Mouse (Mus musculus): ENCODE measurements around the gene Erp27.
A peak's percentile ranks its signal among the peaks of the same experiment; 100 is the strongest.

Erp27 gene

DNA sequence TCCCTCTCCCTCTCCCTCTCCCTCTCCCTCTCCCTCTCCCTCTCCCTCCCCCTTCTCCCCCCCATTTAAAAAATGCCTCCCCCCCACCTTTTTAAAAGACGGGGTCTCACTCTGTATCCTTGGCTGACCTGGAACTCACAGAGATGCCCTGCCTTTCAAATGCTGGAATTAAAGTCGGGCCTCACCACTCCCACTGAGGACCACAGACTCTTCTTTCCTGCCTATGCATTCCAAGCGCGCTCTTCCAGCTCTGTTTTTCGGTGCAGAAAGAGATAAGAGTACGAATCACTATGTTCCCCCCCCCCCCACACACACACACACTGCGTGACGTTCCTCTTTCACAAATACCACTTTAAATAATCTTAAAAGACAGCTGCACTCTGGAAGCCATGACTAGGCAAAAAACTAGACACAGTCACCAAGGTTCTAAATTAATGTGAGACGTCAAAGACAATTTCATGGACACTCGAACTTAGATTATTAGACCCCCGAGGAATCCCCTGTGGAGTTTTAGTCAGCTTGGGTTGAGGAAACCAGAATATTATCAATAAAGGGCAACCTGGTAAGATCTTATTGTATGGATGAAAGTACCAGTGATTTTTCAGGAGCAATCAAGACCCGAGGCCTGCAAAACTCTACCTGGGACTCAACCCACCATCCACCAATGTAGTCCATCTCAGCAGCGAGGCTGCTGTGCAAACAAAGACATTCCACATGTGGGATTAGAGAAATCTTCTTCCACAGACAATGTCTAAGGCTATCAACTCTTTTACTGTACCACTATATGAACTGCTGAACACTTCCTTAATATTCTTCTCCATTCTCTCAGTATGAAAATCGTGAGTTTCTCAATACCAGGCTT lies 17.6 kb upstream of the Erp27 start:
- no peak for DNase-seq (ENCODE audit: low spot score in 2 of 2)

DNA sequence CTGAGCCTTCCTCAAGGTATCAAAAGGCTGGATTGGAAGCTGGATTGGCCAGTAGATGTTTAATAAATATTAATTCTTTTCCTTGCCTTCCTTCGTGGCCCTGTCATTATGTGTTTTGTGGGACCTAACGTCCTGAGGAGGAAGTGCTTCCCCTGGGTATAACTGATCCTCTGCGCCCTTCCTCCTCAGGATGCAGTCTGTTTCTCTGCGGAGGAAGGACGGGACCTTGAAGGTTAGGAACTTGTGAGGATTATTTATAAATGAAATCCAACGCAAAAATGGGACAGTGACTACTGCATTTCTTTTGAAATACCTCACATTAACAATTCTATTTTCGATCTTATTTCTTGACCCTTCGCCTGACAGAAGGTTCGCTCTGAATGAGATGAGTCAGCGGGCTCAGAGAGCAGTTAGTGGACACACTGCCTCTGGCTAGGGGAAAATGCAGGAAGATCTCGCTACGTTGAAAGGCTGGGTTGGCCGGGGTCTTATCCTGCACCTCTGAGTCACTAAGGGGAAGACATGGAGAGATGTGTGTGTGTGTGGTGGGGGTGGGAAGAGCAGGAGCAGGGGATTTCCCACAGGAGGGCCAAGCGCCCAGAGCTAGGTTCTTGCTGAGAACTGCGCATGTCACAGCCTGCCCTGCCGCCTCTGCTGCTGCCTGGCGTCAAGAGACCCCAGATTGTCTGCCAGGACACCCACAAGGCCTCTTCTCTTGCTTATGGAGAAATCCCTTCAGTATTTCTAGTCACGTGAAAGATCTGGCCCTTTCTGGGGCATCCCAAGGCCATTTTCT lies 16.5 kb upstream of the Erp27 start:
- no peak for DNase-seq (ENCODE audit: low spot score in 2 of 2)

DNA sequence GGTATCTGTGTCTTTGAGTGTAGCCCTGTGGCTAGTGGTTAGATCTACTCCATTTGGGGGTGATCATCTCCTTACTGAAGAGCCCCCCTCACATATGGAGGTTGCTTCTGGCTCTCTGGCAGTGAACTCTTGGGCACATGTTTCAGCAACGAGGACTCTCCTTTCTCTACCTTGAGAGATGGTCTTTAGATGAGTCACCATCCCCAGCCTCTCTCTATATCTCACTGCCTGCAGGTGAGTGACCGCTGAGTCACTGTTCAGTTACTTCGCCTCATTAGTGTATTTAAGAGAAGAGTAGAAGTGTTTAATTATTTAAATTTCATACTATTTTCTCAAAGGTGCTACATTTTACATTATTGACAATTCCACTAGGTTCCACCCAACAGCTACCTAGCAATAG lies 15.1 kb upstream of the Erp27 start:
- DNase-seq (ENCODE audit: low spot score in 2 of 2): no peak

DNA sequence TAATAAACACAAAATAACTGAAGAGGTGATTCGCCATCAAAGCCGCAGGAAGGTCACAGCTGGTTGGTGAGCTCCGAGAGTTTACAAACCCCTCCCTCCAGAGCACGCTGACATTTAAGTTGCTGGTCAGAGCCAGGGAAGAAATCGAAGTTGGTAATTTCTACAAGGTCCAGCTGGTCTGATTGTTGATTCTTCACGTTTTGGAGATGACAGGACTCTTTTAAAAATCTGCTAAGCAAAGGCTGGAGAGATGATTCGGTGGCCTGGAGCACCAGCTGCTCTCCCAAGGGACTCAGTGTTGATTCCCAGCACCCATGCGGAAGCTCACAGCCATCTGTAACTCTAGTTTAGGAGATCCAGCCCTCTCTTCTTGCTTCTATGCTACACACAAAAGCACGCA lies 14.4 kb upstream of the Erp27 start:
- DNase-seq (ENCODE audit: low spot score in 2 of 2): no peak

DNA sequence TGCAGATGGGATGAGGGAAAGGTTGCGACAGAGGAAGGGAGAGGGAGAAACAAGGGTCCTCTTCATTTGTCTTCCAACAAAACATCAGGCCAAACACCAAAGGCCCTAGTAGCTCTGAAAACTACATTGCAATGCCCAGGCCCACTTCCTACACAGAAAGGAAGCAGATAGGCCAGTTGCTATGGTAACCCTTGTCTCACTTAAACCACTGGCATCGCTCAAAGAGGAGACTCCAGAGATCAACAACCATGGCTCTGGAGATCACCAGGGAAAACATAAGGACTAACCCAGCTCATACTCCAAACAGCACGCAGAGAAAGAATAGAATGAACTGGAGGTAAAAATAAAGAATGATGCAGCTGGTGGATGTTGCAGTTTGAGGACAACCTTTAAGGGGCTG lies 13.3 kb upstream of the Erp27 start:
- DNase-seq (ENCODE audit: low spot score in 2 of 2): no peak

DNA sequence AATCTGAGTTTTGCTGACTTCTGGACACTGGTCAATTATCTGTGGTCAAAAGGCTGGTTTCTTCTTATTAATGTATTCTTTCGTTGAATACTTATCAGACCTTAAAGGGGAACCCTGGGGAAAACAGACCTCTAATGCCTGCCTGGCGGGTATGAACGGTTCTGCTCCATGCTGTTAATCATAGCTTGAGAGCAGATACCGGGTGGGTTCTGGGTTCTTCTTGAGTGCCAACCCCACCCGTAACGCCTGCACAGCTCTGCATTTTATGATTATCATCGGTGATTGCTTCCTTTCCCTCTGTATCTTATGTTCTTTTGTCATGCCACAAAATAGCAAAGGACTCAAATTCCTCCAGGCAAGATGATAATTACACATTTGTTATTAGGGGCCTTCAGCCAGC lies 12.1 kb upstream of the Erp27 start:
- DNase-seq (ENCODE audit: low spot score in 2 of 2): no peak

DNA sequence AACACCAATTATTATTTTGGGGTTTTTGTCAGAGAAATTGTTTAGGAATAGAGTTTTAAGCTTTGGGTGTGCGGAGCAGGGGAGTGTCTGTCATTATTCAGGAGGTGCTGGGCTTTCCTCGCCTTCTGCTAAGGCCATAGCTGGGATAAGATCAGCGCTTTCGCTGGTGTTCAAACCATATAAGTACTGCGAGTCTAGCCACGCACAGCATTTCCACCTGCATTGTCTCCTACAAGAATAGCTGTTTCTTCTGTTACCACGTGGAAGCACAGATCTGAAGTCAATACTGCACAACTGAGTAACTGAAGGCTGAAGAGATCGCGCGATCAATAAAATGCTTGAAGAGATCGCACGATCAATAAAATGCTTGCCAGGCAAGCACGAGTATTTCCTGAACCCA lies 9.3 kb upstream of the Erp27 start:
- DNase-seq (ENCODE audit: low spot score in 2 of 2): no peak

DNA sequence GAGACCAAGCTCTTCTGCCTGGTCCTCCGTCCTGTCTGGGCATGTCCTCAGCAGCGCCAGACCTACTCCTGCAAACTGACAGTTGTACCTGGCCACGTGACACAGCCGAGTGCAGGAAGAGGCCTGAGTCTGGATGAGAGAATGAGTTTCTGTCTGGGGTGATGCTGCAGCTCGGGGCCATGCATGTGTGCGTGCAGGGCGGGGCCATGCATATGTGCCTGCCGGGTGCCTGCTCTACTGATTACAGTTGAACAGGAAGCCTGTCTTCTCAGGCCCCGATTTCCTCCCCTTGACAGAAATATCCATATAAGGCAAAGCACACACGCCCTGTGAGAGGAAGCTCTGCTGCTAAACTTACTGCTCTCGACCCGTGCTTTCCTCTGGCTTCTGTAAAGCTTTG lies 8.7 kb upstream of the Erp27 start:
- DNase-seq (ENCODE audit: low spot score in 2 of 2): no peak

DNA sequence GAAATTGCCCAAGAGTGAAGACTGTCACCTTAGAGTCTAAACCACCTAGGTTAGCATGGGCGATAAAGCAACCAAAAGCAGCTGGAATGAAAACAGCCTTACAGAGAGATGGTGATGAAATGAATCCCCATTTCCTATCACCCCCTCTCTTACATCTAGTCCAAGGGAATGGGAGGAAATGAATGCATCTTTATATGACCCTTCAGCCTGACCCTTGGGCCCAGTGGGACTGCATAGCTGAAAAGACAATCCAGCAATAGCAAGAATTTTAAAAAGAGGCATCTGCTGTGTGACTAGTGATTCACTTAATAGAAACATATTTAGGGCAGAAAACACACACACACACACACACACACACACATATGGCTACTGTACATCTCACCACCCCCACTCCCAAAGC lies 5.6 kb upstream of the Erp27 start:
- DNase-seq (ENCODE audit: low spot score in 2 of 2): no peak

DNA sequence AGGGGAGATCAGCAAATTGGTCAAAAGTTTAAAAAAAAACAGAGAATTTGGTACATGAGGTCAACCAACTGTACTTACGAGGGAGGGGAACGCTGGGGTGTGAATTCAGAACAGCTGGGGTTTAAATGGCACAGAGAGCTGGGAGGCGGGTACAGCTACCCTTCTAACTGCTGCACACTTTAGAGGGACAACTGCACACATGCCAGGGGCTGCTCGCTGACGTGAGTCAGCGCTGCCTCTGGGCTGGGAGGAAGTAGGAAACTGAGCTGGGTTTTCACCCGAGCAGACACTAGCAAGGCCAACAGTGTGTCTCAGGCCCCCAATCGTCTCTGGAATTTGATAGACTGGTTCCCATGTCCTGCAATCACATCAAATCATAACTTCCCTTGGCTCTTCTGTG lies 3.1 kb upstream of the Erp27 start:
- no peak for DNase-seq (ENCODE audit: low spot score in 2 of 2)

DNA sequence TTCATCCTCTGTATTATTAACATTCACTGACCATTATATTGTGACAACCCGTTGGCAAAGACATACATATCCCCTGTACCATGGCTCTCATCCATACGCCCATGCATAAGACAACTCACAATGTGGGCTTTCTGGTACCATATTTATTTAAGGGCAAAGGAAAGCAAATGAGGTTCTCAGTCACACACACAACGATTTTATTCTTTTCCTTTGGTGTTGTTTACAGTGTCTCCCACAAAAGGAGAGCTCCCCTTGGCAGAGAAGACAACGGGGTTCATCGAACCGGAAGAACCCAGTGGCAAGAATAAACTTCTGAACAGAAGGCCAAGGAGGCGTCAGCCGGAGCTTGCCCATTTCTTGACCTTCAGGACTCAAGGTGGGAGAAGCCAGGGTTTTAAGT lies 1.6 kb upstream of the Erp27 start, which contains the start of gene Pde6h:
Gene Pde6h, plus strand, starts transcription at position 301 of the 400 bp plus-strand sequence.
- no peak for DNase-seq (ENCODE audit: low spot score in 2 of 2)

DNA sequence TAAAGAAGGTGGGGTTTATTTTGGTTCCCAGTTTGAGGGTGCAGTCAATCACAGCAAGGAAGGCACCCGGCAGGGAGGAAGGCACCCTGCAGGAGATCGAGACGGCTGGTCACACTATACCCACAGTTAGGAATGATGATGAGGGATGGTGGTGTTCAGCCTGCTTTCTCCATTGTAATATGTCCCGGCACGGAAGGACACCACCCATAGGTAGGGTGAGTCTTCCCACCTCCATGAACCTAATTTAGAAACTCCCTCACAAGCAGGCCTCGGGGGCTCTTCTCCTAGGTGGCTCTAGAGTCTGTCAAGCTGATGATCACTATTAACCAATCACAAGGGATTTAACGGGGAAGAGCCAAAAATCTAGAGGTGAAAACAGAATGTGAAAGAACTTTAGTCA lies 891 bp upstream of the Erp27 start:
- no peak for DNase-seq (ENCODE audit: low spot score in 2 of 2)

DNA sequence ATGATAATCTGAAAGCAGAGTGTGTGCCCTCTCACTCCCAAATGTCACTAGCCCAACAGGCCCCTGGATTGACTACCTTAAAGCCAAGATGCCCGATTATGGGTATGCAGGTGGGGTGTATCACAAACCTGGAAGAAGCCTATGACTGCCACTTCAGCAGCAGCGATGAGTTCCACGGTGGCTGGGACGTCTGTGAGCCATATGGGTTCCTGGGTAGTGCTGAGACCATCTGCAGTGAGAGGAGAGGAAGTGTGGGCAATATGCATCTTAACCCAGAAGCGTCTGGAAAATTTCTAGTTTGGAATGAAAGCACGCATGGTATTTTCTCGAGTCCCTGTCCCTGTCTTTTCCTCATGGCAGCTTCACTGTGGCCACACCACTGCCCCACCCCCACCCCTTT lies 379 bp downstream of the Erp27 start:
- no peak for DNase-seq (ENCODE audit: low spot score in 2 of 2)

DNA sequence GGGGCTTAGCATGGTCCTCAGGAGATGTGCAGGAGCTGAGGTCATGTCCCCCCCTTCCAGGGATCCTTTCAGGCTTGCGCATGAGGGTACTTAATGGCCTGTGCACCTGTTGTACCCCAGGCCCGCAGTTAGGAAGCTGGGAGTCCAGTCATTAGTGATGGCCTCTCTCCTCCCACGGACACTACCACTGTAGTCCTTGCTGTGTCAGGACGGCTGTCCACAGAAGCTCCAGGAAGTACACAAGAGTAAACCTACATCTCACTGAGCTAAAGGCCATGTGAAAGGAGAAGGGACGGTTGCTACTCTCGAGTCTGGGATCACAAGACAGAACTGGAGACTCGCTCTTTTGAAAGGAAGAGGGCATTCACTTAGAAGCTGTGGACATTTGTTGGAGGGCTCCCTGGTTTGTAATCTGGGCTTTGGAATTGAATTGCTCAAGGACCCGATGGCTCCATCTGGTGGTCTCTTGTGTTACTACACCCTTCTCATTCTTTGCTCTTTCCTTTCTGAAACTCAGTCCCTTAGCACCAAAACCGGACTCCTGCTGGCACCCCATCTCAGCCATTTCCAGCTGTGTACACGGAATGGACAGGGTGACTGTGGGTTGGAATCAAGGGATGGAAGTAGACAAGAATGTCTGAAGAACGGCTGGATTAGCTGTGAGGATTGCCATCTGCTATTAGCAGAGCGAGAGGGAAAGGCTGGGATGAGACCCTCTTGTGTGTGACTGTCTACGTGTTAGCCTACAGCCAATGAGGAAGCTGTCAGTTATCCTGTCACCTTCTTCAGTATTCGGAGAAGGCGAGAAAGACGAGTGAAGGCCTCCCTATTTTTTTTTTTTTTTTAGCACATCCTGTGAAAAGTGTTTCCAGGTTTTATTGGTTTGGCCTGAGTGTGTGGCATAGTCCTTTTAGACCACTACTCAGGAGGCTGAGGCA lies 1.4 kb downstream of the Erp27 start:
- DNase-seq (ENCODE audit: low spot score in 2 of 2): peak; percentile 42 to 75

DNA sequence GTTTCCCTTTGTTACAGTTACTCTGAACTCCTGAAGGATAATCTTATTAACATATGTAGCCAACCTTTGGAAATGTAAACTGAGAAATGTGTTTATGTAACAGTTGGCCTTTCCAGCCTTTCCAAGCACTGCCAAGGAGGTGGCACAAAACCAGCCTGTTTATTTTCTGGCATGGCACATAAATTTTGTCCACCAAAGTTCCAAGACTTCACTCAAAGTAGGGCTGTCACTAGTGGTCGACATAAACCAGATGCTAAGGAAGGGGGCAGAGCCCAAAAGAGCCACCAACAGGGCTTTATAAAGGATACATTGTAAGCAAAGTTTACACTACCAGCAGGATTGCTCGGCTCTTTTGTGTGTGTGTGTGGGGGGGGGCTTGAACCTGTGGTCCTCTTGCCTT lies 4.1 kb downstream of the Erp27 start:
- DNase-seq (ENCODE audit: low spot score in 2 of 2): no peak

DNA sequence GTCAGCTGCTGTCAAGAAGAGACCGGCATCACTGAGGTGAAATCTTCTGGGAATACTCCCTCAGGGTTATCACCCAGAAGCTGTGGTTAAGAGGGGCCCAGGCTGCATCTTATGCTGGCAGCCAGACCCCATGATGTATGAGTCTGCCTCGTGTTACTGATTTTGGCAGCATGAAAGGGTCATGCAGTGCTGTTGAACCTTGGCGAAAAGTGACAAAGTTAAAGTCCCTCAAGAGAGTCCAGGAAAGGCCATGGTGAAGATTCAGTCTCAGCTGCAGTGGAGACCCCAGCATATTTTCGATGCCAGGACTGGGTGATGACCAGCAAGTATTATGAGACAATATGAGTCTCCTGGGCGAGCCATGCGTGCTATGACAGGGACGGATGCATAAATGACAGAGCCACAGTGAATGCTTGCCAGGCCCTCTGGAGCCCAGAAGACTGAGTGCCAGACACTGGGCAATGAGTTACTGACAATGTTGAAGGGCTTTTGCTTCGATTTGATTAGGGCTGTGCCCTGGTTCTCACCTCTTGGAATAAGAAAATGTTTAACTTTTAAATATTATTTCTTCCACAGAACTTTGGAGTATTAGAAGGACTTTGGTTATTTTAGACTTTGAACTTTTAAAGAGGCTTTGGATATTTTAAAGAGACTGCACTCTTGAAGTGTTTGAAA lies 6.1 kb downstream of the Erp27 start:
- DNase-seq (ENCODE audit: low spot score in 2 of 2): no peak

DNA sequence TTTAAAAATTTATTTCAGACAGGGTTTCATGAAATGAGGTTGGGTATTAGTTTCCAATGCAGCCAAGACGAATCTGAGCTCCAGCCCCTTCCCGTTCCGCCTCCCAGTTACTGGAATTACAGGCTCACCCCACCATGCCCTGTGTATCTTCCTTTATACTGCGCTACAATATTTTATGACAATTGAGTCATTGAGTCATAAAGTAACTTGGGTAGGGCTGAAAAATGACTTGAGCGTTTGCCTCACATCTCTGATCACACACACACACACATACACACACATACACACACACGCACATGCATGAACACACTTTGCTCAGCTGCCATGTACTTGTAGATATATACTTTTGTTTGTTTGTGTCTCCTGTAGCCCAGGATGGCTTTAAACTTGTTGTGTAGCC lies 7.7 kb downstream of the Erp27 start:
- DNase-seq (ENCODE audit: low spot score in 2 of 2): no peak

DNA sequence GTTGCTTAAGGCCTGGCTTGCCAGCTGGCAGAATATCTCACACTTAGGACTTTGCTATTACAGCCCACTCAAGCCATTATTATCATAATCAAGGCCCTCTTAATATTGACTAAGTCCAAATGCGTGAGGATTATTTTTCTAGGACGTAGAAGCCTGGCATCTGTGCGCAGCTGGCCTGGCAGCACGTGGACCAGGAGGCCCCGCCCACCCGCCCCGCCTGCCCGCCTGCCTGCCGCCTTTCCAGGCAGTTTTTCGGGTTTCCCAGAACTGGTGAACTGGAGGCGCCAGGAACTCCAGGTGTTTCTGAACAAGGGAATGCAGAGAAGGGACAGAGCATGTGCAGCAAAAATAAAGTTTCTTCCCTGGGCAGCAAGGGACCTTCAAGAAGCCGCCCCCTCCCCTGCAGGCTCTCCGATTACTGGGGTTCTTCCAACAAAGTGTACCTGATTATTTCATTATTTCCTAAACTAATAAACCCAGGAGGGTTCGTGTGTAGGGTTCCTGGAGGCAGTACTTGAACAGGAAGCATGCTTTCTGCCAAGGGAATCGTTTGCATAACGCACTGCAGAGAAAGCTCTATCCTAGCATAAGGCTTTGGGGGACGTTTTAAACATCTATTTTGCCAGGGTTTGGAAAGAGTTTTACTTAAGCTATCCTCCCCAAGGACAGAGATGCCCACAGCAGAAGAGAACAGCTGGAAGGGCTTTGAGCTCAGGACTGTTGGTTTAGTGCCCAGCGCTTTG lies 8.4 kb downstream of the Erp27 start:
- DNase-seq (ENCODE audit: low spot score in 2 of 2): no peak

DNA sequence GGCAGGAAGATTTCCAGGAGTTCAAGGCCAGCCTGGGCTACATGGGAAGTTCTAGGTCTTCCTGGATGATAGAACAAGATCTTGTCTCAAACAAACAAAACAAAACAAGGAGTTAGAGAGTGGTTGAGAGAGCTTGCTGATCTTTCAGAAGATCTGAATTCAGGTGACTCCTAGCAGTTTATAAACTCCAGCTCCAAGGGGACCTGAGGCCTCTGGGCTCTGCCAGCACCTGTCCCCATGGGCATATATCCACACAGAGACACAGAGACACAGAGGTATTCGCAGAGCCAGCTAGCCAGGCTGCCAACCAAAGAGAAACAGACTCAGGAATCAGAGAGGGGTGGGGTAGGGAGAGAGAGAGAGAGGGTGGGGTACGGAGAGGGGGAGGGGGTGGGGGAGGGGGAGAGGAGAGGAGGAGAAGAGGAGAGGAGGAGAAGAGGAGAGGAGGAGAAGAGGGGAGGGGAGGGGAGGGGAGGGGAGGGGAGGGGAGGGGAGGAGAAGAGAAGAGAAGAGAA lies 9.2 kb downstream of the Erp27 start:
- DNase-seq (ENCODE audit: low spot score in 2 of 2): no peak

DNA sequence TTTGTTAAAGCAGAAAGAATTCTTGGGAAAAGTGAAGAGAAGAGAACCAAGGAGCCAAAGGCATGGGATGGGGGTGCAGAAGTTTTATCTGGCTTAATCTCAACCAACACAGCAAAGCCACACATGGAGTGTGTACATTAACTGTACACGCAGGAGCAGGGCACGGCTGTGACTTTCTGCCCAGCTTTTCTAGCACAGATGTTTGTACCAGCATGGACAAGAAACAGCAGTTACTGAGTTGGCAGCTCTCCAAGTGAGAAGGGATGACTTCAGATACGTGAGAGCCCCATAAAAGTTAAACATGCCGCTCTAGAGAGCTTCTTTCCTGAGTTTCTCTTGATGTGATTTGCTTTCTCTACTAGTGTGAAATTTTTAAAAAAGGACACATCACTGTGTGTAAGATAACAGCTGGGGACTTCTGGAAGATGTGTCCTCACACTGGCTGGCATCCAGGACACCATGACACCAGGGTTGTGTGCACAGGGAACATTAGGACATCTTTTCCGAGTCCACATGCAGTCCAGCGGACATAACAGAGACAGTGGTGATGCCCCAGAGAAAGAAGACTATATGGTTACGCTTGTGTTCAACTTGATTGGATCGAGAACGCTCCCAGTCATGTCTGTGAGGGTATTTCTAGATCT lies 11.6 kb downstream of the Erp27 start:
- no peak for DNase-seq (ENCODE audit: low spot score in 2 of 2)
